Mouse (Mus musculus): ENCODE measurements around the gene Mef2c. TPM values are rescaled to one million over a fixed set of nuclear protein-coding genes. Genes with fewer than 3 reads are reported as not detected.

Gene Mef2c
- polyA plus RNA-seq, 1 experiment from 2014 or later = 114 TPM

GRCm38 (mm10) chr13:83572469-83572868 is 68.6 kb downstream of the Mef2c start:
- no peak for ATAC-seq (ENCODE audit: insufficient number of reproducible peaks, insufficient read depth, low FRiP score, low read depth)

GRCm38 (mm10) chr13:83573327-83573726 is 69.5 kb downstream of the Mef2c start:
- Histone ChIP-seq H3K9ac (ENCODE audit: low read length) (peak overlapping the region; percentile 27; the same call in 1 of the 2 replicates), H3K27me3 (ENCODE audit: control insufficient read depth, insufficient read depth, low read length) (no peaks in the 10 kb centered on the region), H3K36me3 (ENCODE audit: control insufficient read depth, insufficient read depth, low read length) (peaks cover 13% of the 10 kb centered on the region), H3K4me1 (ENCODE audit: control insufficient read depth in 2 of 2, insufficient read depth in 2 of 2, low read length in 2 of 2) (peaks cover 9 to 54% of the 10 kb centered on the region in 2 experiments), H3K4me3 (ENCODE audit: control insufficient read depth in 1 of 2, insufficient read depth in 1 of 2, low read depth in 1 of 2, low read length in 2 of 2) (no peak overlapping the region), H3K9me3 (ENCODE audit: control insufficient read depth, low read length) (no peaks in the 10 kb centered on the region), H3K4me2 (ENCODE audit: low read length) (peak overlapping the region; percentile 51), H3K27ac (replicated peaks in 1 of 2; ENCODE audit: control insufficient read depth in 1 of 2, insufficient read depth in 1 of 2, low read depth in 2 of 2, low read length in 2 of 2) (peak overlapping the region; percentile 48 to 83)
- no peak for ATAC-seq (ENCODE audit: insufficient number of reproducible peaks, insufficient read depth, low FRiP score, low read depth)
- WGBS = 7% methylated on average over 4 of the region's 4 CpGs

More at GRCm38 (mm10) chr13:83572469-83572868, 68.6 kb downstream of the Mef2c start:
- Histone ChIP-seq H3K36me3 (ENCODE audit: control insufficient read depth, insufficient read depth, low read length) (peaks cover 10% of the 10 kb centered on the region), H3K27ac (replicated peaks in 1 of 2; ENCODE audit: control insufficient read depth in 1 of 2, insufficient read depth in 1 of 2, low read depth in 2 of 2, low read length in 2 of 2) (peak overlapping the region; percentile 76 to 83), H3K4me2 (ENCODE audit: low read length) (peak overlapping the region; percentile 55), H3K9ac (ENCODE audit: low read length) (peak overlapping the region; percentile 61), H3K4me3 (ENCODE audit: control insufficient read depth in 1 of 2, insufficient read depth in 1 of 2, low read depth in 1 of 2, low read length in 2 of 2) (no peak overlapping the region), H3K9me3 (ENCODE audit: control insufficient read depth, low read length) (no peaks in the 10 kb centered on the region), H3K4me1 (ENCODE audit: control insufficient read depth in 2 of 2, insufficient read depth in 2 of 2, low read length in 2 of 2) (peaks cover 11 to 59% of the 10 kb centered on the region in 2 experiments), H3K27me3 (ENCODE audit: control insufficient read depth, insufficient read depth, low read length) (no peaks in the 10 kb centered on the region)
- 44% methylated on average over 5 of the region's 5 CpGs for WGBS

GRCm38 (mm10) chr13:83573855-83574583 is 70.2 kb downstream of the Mef2c start:
- Histone ChIP-seq H3K4me1 (ENCODE audit: control insufficient read depth in 2 of 2, insufficient read depth in 2 of 2, low read length in 2 of 2) (peaks cover 9 to 47% of the 10 kb centered on the region in 2 experiments), H3K27ac (replicated peaks in 1 of 2; ENCODE audit: control insufficient read depth in 1 of 2, insufficient read depth in 1 of 2, low read depth in 2 of 2, low read length in 2 of 2) (peak overlapping the region; percentile 72 to 83), H3K4me3 (ENCODE audit: control insufficient read depth in 1 of 2, insufficient read depth in 1 of 2, low read depth in 1 of 2, low read length in 2 of 2) (no peak overlapping the region), H3K36me3 (ENCODE audit: control insufficient read depth, insufficient read depth, low read length) (peaks cover 13% of the 10 kb centered on the region), H3K27me3 (ENCODE audit: control insufficient read depth, insufficient read depth, low read length) (no peaks in the 10 kb centered on the region), H3K9ac (ENCODE audit: low read length) (peak overlapping the region; percentile 12; the same call in 1 of the 2 replicates), H3K4me2 (ENCODE audit: low read length) (peak overlapping the region; percentile 51), H3K9me3 (ENCODE audit: control insufficient read depth, low read length) (no peaks in the 10 kb centered on the region)
- no peak for ATAC-seq (ENCODE audit: insufficient number of reproducible peaks, insufficient read depth, low FRiP score, low read depth)
- WGBS = 13% methylated on average over 8 of the region's 8 CpGs

GRCm38 (mm10) chr13:83574866-83575265 is 71.0 kb downstream of the Mef2c start:
- no peak for ATAC-seq (ENCODE audit: insufficient number of reproducible peaks, insufficient read depth, low FRiP score, low read depth)
- H3K4me2 ChIP-seq (ENCODE audit: low read length) = peak overlapping the region; percentile 51
- peaks cover 13% of the 10 kb centered on the region for H3K36me3 ChIP-seq (ENCODE audit: control insufficient read depth, insufficient read depth, low read length)
- H3K27me3 ChIP-seq (ENCODE audit: control insufficient read depth, insufficient read depth, low read length) = no peaks in the 10 kb centered on the region
- WGBS = 74% methylated on average over 8 of the region's 8 CpGs
- H3K27ac ChIP-seq (replicated peaks in 1 of 2; ENCODE audit: control insufficient read depth in 1 of 2, insufficient read depth in 1 of 2, low read depth in 2 of 2, low read length in 2 of 2) = peak overlapping the region in 1 of 2 experiments; percentile 44; a peak in 2 of 4 replicates
- no peak overlapping the region for H3K4me3 ChIP-seq (ENCODE audit: control insufficient read depth in 1 of 2, insufficient read depth in 1 of 2, low read depth in 1 of 2, low read length in 2 of 2)
- H3K9me3 ChIP-seq (ENCODE audit: control insufficient read depth, low read length) = no peaks in the 10 kb centered on the region
- 0 out of 2 replicates have a peak overlapping the region, but pooled peaks have one; percentile 22 for H3K9ac ChIP-seq (ENCODE audit: low read length)
- H3K4me1 ChIP-seq (ENCODE audit: control insufficient read depth in 2 of 2, insufficient read depth in 2 of 2, low read length in 2 of 2) = peaks cover 9 to 44% of the 10 kb centered on the region in 2 experiments

- H3K27ac ChIP-seq (replicated peaks in 1 of 2; ENCODE audit: control insufficient read depth in 1 of 2, insufficient read depth in 1 of 2, low read depth in 2 of 2, low read length in 2 of 2) = no peak overlapping the region
- no peak for ATAC-seq (ENCODE audit: insufficient number of reproducible peaks, insufficient read depth, low FRiP score, low read depth)
- H3K9ac ChIP-seq (ENCODE audit: low read length) = no peak overlapping the region
- H3K4me3 ChIP-seq (ENCODE audit: control insufficient read depth in 1 of 2, insufficient read depth in 1 of 2, low read depth in 1 of 2, low read length in 2 of 2) = no peak overlapping the region
- no peaks in the 10 kb centered on the region for H3K9me3 ChIP-seq (ENCODE audit: control insufficient read depth, low read length)
- no peaks in the 10 kb centered on the region for H3K27me3 ChIP-seq (ENCODE audit: control insufficient read depth, insufficient read depth, low read length)
- WGBS = 89% methylated on average over 3 of the region's 3 CpGs
- H3K4me1 ChIP-seq (ENCODE audit: control insufficient read depth in 2 of 2, insufficient read depth in 2 of 2, low read length in 2 of 2) = peaks cover 0 to 15% of the 10 kb centered on the region in 2 experiments; a peak in 2 of 4 replicates
- H3K36me3 ChIP-seq (ENCODE audit: control insufficient read depth, insufficient read depth, low read length) = peaks cover 13% of the 10 kb centered on the region
- H3K4me2 ChIP-seq (ENCODE audit: low read length) = no peak overlapping the region
Measured at GRCm38 (mm10) chr13:83579410-83579809, 75.6 kb downstream of the Mef2c start.

- H3K36me3 ChIP-seq (ENCODE audit: control insufficient read depth, insufficient read depth, low read length) = peaks cover 12% of the 10 kb centered on the region
- WGBS = 77% methylated on average over 5 of the region's 5 CpGs
- no peaks in the 10 kb centered on the region for H3K27me3 ChIP-seq (ENCODE audit: control insufficient read depth, insufficient read depth, low read length)
- H3K27ac ChIP-seq (replicated peaks in 1 of 2; ENCODE audit: control insufficient read depth in 1 of 2, insufficient read depth in 1 of 2, low read depth in 2 of 2, low read length in 2 of 2) = no peak overlapping the region
- H3K4me2 ChIP-seq (ENCODE audit: low read length) = no peak overlapping the region
- ATAC-seq (ENCODE audit: insufficient number of reproducible peaks, insufficient read depth, low FRiP score, low read depth) = no peak
- no peak overlapping the region for H3K9ac ChIP-seq (ENCODE audit: low read length)
- H3K4me3 ChIP-seq (ENCODE audit: control insufficient read depth in 1 of 2, insufficient read depth in 1 of 2, low read depth in 1 of 2, low read length in 2 of 2) = no peak overlapping the region
- H3K4me1 ChIP-seq (ENCODE audit: control insufficient read depth in 2 of 2, insufficient read depth in 2 of 2, low read length in 2 of 2) = peaks cover 0 to 6% of the 10 kb centered on the region in 2 experiments; a peak in 1 of 4 replicates
- no peaks in the 10 kb centered on the region for H3K9me3 ChIP-seq (ENCODE audit: control insufficient read depth, low read length)
Measured at GRCm38 (mm10) chr13:83580856-83581255, 77.0 kb downstream of the Mef2c start.

- no peak overlapping the region for H3K9ac ChIP-seq (ENCODE audit: low read length)
- no peak overlapping the region for H3K4me2 ChIP-seq (ENCODE audit: low read length)
- no peak overlapping the region for H3K27ac ChIP-seq (replicated peaks in 1 of 2; ENCODE audit: control insufficient read depth in 1 of 2, insufficient read depth in 1 of 2, low read depth in 2 of 2, low read length in 2 of 2)
- no peaks in the 10 kb centered on the region for H3K9me3 ChIP-seq (ENCODE audit: control insufficient read depth, low read length)
- H3K27me3 ChIP-seq (ENCODE audit: control insufficient read depth, insufficient read depth, low read length) = no peaks in the 10 kb centered on the region
- 83% methylated on average over 1 of the region's 1 CpGs for WGBS
- H3K4me1 ChIP-seq (ENCODE audit: control insufficient read depth in 2 of 2, insufficient read depth in 2 of 2, low read length in 2 of 2) = peaks cover 0 to 5% of the 10 kb centered on the region in 2 experiments; a peak in 1 of 4 replicates
- H3K36me3 ChIP-seq (ENCODE audit: control insufficient read depth, insufficient read depth, low read length) = 0 out of 2 replicates have a peak, but pooled peaks cover 2% of the 10 kb centered on the region
- no peak overlapping the region for H3K4me3 ChIP-seq (ENCODE audit: control insufficient read depth in 1 of 2, insufficient read depth in 1 of 2, low read depth in 1 of 2, low read length in 2 of 2)
- no peak for ATAC-seq (ENCODE audit: insufficient number of reproducible peaks, insufficient read depth, low FRiP score, low read depth)
Measured at GRCm38 (mm10) chr13:83582564-83582963, 78.7 kb downstream of the Mef2c start.
